Mouse (Mus musculus) heart, postnatal 0 days (tissue): ENCODE measurements around the gene Zfp52.

ENCODE experiments used
- CTCF ChIP-seq: IDR thresholded peaks from 2 replicates; pipeline ENCODE4 v1.5.1; 2016; ENCODE audit warnings: antibody characterized with exemption, control low read depth, low read depth
- EP300 ChIP-seq: IDR thresholded peaks from 2 replicates; pipeline ENCODE4 v1.6.1; 2016; ENCODE audit warnings: antibody characterized with exemption, low read depth

GRCm38 (mm10) chr17:21506258-21506657 is 29.1 kb upstream of the Zfp52 start:
- TF ChIP-seq CTCF (no peak), EP300 (no peak)
